Mouse (Mus musculus) R1 (cell line): ENCODE results near the gene Car2.

Experiments used
- DNase-seq: peaks from one replicate; pipeline ENCODE4 v3.0.0-alpha.2; 2018; ENCODE audit warnings: low read depth, low spot score

Gene Car2

GRCm38 (mm10) chr3:14945627-14946026 is 59.6 kb downstream of the Car2 start:
- no peak for DNase-seq

- peak; percentile 45 for DNase-seq
Observed at GRCm38 (mm10) chr3:14948067-14948800, 62.2 kb downstream of the Car2 start.

GRCm38 (mm10) chr3:14950031-14950430 is 64.0 kb downstream of the Car2 start:
- DNase-seq, result no peak
